Mouse (Mus musculus): ENCODE measurements around the gene Isy1. TPM values are rescaled to one million over a fixed set of nuclear protein-coding genes. Genes with fewer than 3 reads are reported as not detected.

Isy1 gene
- polyA plus RNA-seq, 1 experiment from 2014 or later = 81.0 TPM

Other genes starting within 250 kb of the Isy1 start
- 1.2 and 2.1 TPM in 2 replicates for gene Prokr1, start 248.1 kb downstream of the Isy1 start, polyA plus RNA-seq (2014; fragmentation: Nextera tagmentation; extraction: Ambion mirVana)
- 15.4 and 20.3 TPM in 2 replicates for gene Aplf, start 166.6 kb downstream of the Isy1 start, polyA plus RNA-seq (2014; fragmentation: Nextera tagmentation; extraction: Ambion mirVana)
- gene Efcc1, start 107.9 kb downstream of the Isy1 start, polyA plus RNA-seq (2014; fragmentation: Nextera tagmentation; extraction: Ambion mirVana) = 0.49 and 0.86 TPM in 2 replicates
- 1.9 and 3.0 TPM in 2 replicates for gene Gp9, start 60.7 kb downstream of the Isy1 start, polyA plus RNA-seq (2014; fragmentation: Nextera tagmentation; extraction: Ambion mirVana)
- 4.8 and 7.3 TPM in 2 replicates for gene Rab43, start 26.6 kb downstream of the Isy1 start, polyA plus RNA-seq (2014; fragmentation: Nextera tagmentation; extraction: Ambion mirVana)
- 1.2 and 3.2 TPM in 2 replicates for gene Gm45140, start 3.0 kb downstream of the Isy1 start, polyA plus RNA-seq (2014; fragmentation: Nextera tagmentation; extraction: Ambion mirVana)
- gene Cnbp, start 12.3 kb upstream of the Isy1 start, polyA plus RNA-seq (2014; fragmentation: Nextera tagmentation; extraction: Ambion mirVana) = 1,277 and 1,368 TPM in 2 replicates
- gene Copg1, start 49.0 kb upstream of the Isy1 start, polyA plus RNA-seq (2014; fragmentation: Nextera tagmentation; extraction: Ambion mirVana) = 147 and 150 TPM in 2 replicates
- 59.2 and 65.5 TPM in 2 replicates for gene Hmces, start 75.1 kb upstream of the Isy1 start, polyA plus RNA-seq (2014; fragmentation: Nextera tagmentation; extraction: Ambion mirVana)
- 62.8 and 92.5 TPM in 2 replicates for gene H1fx, start 142.8 kb upstream of the Isy1 start, polyA plus RNA-seq (2014; fragmentation: Nextera tagmentation; extraction: Ambion mirVana)
- 231 and 243 TPM in 2 replicates for gene Rab7, start 206.5 kb upstream of the Isy1 start, polyA plus RNA-seq (2014; fragmentation: Nextera tagmentation; extraction: Ambion mirVana)
- 329 and 355 TPM in 2 replicates for gene Rpn1, start 245.7 kb upstream of the Isy1 start, polyA plus RNA-seq (2014; fragmentation: Nextera tagmentation; extraction: Ambion mirVana)

Data from embryonic facial prominence, embryonic 11.5 days (tissue).